Mouse (Mus musculus) embryonic fibroblast, embryonic 13.5 days (primary cell): ENCODE measurements around the gene Tbx6.

ENCODE experiments used
- CTCF ChIP-seq: IDR thresholded peaks from 2 replicates; pipeline ENCODE4 v1.5.1; 2011; ENCODE audit warnings: mild to moderate bottlenecking, control low read depth, low read length, moderate library complexity, borderline replicate concordance; ENCODE audit not compliant: insufficient read depth
- POLR2A ChIP-seq: IDR thresholded peaks from 2 replicates; pipeline ENCODE4 v1.6.1; 2011; ENCODE audit warnings: low read depth, mild to moderate bottlenecking, control low read depth, low read length, moderate library complexity

GRCm38 (mm10) chr7:126809723-126810369 lies 28.6 kb downstream of the Tbx6 start:
- TF ChIP-seq CTCF = no peak
- TF ChIP-seq POLR2A = no peak
